Mouse (Mus musculus): Measurements from ENCODE around the gene Hes3. TPM values are rescaled to one million over a fixed set of nuclear protein-coding genes. Genes with fewer than 3 reads are reported as not detected.

Gene Hes3
- total RNA-seq, 4 experiments from 2014 or later: 0.21 to 0.44 (median 0.30) TPM

DNA sequence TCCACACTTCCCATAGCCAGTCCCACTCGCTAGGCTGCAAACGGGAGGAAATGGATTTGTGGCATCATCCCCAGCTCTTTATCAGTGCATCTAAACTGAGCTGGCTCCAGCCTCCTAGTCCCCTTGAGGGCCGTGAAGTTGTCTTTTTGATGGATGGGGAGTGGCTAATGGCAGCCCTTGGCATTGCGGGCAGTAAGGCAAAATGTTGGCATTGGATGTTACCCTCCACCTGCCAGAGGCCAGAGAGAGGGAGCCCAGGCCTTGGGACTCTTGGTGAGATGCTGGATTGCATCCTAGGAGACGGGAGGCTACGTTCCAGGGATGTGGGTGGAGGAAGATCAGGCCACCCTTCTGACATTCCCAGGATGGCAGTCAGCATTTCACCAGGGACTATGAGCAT, 14.5 kb upstream of the Hes3 start:
- no peak for DNase-seq (ENCODE audit: low spot score in 2 of 2)

DNA sequence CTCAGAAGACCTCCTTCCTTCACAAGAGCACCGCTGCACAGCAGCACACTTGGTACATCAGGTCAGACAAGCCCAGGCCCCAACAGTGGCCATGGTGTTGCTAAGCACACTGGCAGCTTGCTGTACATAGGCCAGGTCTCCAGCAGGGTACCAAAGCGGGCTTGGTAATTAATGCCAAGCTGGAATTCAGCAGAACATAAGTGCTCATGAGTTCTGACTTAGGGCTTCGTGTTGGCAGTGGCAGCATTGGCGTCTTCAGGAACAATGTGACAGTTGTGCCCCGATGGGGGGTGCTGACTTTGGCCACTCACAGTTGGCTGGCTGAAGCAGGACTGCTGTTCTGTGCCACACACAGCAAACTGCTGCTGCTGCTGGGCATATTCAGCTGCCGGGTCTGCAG, 13.2 kb upstream of the Hes3 start:
- no peak for DNase-seq (ENCODE audit: low spot score in 2 of 2)

DNA sequence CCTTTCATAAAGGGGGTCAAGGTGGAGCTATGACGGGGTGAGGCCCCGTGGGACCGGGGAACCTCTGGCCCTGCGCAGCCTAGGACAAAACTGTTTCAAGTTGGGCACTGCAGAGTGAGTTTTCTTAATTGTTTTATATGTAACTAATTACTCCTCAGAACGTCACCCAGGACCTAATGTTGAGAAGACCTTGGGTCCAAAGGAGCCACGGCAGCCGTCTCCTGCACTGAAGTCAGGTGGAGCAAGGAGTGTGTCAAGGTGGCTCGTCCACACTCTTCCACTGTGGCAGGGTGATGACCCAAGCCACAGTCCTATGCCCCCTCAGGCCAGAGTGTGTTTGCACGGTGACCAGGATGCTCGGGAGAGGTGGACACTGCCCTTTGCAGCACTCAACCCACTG, 11.7 kb upstream of the Hes3 start:
- no peak for DNase-seq (ENCODE audit: low spot score in 2 of 2)

DNA sequence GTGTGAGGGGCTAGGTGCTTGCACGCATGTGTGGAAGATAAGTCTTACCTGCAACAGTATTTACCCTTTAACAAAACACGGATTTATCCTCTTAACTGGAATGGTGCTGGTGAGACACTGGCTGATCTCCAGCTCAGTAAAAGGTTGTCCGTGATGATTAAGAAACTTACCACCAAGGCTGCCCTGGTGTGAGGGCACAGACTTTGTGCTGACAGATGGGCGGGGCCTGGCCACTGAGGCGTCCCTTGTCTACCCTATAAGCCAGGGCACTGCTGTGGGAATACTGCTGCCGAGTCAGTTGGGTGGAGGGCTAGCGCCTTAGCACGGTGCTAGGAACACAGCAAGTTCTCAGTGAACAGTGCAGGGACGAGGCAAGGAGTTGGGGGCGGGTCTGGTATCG, 10.6 kb upstream of the Hes3 start:
- DNase-seq (ENCODE audit: low spot score in 2 of 2): no peak

DNA sequence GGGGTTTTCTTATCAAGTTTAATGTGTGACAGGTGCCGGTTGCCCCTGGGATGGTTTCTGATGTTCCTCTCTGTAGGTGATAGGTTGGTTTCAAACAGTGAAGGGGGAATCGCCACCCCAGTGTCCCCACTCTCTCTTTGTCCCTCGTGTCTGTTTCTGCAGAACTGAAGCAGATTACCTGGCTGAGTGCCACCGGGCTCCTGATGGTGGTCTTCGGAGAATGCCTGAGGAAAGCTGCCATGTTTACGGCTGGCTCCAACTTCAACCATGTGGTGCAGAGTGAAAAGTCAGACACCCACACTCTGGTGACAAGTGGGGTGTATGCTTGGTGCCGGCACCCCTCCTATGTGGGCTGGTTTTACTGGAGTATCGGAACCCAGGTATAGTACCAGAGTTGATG, 8.9 kb upstream of the Hes3 start:
- no peak for DNase-seq (ENCODE audit: low spot score in 2 of 2)

DNA sequence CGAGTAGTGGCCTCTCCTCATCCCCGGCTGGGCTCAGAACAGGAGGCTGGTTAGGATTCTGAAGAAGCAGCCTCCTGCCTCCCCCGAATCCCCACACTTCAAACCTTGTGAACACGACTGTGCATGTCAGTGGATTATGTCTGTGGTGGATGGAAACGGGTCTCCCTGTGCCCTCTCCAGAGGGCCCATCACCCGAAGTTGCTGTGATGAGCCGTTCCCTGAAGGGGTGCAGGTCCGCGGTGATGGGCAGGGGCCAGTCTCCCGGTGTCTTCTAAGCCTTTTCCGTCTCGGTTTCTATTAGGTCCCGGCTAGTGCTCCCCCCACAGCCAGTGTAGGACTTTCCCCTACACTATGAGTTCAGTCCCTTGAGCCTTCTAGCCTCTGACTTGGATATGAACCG, 7.4 kb upstream of the Hes3 start:
- no peak for DNase-seq (ENCODE audit: low spot score in 2 of 2)

DNA sequence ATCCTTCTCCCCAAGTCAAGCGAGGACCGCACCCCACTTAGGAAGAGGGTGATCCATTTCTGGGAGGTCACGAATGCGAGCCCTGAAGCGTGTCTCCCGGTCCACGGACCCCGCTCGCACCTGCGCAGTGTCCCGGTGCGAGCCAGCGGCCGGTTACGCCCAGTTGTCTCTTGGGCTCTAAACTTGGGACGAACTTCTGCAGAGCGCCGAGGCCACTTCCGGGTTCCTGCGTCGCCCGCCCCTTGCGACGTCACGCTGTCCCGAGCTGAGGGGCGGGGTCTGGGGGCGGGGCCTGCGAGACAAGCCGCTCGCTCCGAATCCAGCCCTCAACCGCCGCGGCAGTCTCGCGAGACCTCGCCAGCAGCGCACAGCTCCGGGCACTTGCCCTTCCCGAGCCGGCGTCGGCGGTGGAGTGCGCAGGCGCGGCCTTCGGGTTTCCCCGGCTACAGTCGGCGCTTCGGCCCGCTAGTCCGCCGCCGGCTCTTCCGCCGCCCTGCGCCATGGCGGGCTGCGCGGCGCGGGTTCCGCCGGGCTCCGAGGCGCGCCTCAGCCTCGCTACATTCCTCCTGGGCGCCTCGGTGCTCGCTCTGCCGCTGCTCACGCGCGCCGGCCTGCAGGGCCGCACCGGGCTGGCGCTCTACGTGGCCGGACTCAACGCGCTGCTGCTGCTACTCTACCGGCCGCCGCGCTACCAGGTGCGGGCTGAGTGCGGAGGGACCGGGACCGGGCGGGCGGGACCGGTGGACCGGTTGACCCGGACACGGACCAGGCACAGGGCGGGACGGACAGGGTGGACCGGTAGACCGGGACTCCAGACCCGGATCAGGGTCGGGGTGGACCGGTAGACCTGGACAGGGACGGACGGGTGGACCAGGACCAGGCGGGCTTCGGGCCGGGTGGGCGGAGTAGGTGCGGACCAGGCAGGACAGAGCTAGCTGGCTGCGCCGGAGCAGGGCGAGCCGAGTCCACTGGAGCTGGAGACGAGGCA, 5.7 kb upstream of the Hes3 start, which contains the start of gene Icmt:
Gene Icmt (plus strand): TSS at position 354 of the 988 bp plus-strand sequence.
- DNase-seq (ENCODE audit: low spot score in 2 of 2): peak; percentile 93 to 98

DNA sequence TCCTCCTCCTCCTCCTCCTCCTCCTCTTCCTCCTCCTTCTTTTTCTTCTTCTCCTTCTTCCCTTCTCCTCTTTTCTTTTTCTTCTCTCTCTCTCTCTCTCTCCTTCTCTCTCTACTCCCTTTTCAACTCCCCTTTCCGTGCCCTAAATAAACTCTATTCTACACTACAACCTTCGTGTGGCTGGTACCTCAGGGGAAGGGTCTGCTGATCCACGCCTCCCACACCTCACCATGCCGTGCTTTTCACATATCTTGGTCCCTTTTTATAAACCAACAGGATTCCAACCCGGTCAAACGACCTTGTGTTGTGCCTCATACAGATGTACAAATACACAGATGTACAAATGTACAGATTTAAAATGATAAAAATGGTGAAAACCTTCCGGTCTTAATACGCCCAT, 4.9 kb upstream of the Hes3 start:
- DNase-seq (ENCODE audit: low spot score in 2 of 2): no peak

DNA sequence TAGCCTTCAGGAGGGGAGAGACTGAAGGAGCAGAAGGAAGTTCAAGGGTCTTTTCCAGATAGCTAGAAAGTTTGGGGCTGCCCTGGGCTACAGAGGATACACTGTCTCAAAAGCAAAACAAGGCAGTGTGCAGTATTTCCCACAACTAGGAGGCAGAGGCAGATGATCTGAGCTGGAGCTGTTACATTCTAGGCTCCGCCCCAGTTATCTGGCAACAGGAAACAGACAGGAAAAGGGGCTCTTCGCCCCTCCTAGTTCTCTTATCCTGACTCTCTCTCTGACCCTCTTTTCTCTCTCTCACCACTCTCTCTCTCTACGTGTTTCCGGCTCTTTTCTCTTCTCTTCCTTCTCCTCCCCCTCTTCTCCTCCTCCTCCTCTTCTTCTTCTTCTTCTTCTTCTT, 4.5 kb upstream of the Hes3 start:
- no peak for DNase-seq (ENCODE audit: low spot score in 2 of 2)

DNA sequence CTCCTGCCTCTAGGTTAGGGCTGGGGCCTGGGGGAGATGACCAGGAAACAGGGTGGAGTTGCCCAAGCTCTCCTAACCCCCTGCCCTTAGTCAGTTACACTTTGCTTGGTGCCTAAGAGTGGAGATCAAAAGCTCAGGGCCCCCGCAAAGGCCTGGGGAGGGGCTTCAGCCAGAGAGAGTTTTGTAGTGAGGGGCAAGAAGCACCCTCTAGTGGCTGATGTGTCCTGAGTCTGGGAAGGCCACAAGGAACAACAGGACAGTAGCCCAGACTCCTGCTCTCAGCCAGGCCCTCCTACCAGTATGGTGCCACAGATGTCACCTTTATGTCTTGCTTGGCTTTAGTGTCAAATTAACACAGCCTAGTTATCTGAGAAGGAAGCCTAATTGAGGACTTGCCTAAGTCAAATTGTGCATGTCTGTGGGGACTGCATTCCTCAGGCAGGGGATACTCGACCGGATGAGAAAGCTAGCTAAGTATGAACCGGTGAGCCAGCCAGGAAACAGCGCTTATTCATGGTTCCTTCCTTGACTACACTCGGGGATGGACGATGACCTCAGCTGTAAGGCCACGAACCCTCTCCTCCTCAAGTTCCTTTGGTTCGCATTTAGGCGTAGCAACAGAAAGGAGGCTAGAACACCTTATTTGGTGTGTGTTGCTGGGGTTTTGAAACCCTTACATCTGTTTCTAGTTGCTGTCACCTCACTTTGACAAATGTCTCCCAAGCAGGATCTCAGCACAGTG, 2.9 kb upstream of the Hes3 start:
- DNase-seq (ENCODE audit: low spot score in 2 of 2): no peak

DNA sequence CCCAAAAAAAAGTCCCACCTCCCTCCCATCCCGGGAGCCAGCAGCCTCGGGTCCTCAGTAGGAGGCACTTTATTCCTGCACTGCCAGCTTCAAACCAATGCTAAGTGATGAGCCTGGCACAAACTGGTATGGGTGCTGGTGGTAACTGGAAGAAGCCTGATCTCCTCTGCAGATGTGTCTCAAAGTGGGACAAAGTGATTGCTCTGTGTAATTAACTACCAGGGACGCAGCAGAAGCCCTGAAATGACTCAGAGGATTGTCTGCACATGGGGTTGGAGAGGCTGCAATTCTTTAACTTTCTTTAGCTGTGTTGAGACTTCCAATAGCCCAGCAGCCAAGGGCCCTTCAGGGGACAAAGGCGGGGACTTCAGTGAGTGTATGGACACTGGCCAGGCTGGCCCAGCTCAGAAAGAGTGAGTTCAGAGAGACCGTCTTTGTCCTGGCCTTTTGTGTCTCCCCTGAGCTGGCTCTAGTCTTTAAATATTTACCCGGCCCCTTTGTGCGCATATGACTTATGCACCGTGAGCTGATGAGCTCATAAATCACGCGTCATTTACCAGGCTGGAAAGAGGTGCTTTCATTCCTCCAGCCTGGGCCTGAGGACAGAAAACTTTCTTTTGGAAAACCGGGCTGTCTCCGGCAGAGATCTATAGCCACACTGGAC, 772 bp upstream of the Hes3 start:
- no peak for DNase-seq (ENCODE audit: low spot score in 2 of 2)

DNA sequence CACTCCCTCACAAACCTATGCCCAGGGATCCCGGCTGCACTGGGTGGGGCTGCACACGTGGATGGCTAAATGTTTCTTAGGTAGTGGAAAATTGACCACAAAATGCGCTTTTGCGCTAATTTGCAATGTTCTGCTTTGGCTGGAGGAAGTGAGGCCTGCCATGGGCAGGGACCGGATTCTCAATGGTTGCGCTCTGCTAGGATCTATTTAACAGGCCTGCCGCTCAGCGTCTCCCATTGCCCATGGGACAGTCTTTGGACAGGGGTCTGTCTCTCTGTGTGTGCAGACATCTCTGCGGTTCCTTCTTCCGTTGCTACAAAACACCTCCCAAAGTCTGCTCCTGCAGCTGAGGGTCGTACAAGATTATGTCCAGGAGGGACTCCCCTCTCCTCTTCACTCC, 471 bp downstream of the Hes3 start:
- no peak for DNase-seq (ENCODE audit: low spot score in 2 of 2)

DNA sequence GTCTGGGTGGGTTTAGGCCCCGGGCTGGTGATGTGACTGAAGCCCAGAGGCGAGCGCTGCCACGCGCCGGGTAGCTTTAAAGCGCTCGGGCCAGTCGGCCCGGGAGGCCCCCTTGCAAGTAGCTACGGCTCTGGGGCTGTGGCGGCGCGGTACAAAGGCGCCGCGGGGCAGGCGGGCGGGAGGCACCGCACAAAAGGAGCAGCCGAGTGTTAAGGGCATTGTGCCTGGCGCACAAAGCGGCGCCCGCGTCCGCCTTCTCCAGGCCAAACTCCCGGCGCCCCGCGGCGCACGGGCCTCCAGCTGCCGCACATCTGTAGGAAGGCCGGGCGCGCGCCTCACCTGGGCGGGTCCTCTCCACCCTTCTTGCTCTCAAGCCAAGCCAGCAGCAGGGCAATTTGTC, 1.1 kb downstream of the Hes3 start:
- no peak for DNase-seq (ENCODE audit: low spot score in 2 of 2)

DNA sequence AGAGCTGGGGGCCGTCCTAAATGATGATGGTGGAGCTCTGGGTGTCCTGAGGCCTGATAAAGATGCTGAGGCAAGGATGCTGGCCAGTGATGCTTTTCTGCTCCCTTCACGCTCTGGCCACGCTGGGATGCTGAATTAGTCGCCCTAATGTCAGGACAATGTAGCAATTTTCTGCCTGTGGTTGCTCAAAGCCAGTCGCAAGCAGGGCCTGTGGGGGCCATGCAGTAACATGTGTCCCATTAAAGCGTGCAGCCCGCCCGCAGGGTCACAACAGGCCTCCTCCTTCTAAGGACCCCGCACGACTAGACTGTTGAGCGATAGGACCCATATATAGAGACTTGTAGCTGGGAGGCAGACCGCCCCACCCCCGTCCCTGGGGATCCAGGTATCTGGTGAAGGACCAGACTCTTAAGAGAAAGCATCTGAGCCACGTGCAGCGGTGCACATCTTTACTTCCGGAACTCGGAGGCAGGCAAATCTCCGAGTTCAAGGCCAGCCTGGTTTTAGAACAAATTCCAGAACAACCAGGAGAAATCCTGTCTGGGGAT, 3.0 kb downstream of the Hes3 start:
- DNase-seq (ENCODE audit: low spot score in 2 of 2): no peak

DNA sequence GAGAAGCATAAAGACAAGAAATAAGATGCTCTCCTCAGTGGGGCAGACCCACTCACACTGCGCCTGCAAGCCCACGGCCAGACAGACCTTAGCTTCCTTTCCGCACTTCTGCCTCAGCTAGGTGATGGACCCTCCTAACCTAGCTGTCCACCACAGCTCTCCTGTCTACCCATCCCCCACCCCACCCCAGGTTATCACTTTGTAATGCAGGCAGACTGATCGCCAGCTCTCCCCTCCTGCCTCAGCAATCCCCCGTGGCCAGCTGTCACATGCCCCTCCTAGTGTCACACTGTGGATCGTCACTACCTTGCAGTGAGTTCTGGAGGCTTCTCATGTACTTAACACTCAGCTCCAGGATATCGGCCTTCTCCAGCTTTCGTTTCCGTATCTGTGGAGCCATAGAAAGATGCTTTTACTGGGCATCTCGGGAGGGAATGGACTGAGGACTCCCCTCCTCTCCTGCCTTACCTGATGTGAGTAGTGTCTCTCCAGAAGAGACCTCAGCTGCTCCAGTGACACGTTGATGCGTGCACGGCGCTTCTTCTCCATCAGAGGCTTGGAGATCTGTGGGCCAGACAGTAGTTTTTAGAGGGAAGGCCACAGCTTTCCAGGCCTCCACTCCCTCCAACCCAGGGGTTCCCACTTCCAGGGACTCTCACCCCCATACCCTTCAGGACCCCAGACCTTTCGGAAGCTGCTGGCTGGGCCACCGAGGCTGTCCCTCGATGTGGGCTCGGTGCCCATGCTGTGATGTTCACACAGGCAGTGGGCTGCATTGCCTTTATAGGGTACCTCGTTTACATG, 3.9 kb downstream of the Hes3 start:
- no peak for DNase-seq (ENCODE audit: low spot score in 2 of 2)

DNA sequence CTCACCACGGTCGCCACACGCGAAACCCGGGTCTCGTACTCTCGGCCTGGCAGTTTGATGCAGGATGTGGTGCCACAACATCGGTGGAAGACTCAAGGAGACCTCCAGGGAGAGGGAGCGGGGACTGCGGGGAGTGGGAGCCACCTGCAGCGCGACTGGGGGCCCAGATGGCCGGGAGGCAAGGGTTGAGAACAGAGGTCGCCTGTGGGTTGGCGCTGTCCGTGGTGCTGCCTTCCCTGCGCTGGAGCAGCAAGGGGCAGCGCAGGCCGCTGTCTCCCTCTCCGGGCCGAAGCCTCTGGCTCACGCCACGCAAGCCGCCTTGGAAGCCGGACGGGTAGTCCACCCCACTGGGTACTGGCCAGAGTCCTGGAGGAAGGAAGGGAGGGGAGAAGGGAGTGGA, 4.6 kb downstream of the Hes3 start:
- no peak for DNase-seq (ENCODE audit: low spot score in 2 of 2)

DNA sequence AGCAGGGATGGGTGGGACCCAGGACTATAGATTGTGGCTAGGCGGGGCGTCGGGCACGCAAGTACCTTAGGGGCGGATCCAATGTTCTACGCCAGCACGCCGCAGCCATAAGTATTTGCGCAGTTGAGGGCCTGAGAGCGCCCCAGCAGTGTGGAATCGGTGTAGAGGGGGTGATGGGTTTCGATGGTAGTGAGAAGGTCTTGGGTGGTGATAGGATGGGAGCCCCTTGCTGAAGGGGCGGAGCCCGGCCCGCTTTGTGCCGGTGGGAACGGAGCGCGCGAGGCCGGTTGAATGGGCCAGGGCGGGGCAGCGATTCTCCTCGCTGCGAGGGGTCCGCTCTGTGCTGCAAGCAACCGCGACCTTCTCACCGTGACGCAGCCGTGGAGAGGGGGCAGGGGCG, 5.3 kb downstream of the Hes3 start:
- no peak for DNase-seq (ENCODE audit: low spot score in 2 of 2)

DNA sequence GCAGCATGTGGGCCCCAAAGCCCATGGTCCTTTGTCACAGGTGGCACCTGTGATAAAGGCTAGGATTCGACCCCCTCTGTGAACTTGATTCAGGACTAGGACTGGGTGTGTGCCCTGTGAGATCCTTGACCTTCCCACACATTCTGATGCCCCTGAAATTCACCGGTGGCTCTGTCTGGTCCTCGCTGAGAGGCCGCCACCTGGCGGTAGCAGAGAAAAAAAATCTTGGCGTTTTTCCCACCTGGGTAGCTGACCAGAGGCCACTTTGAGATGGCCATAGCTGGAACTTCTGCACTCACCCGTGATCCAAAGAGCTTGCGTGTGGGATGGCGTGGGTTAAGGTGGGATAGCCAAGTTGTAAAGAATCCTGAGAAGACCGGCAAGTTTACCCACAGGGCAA, 6.0 kb downstream of the Hes3 start:
- no peak for DNase-seq (ENCODE audit: low spot score in 2 of 2)

DNA sequence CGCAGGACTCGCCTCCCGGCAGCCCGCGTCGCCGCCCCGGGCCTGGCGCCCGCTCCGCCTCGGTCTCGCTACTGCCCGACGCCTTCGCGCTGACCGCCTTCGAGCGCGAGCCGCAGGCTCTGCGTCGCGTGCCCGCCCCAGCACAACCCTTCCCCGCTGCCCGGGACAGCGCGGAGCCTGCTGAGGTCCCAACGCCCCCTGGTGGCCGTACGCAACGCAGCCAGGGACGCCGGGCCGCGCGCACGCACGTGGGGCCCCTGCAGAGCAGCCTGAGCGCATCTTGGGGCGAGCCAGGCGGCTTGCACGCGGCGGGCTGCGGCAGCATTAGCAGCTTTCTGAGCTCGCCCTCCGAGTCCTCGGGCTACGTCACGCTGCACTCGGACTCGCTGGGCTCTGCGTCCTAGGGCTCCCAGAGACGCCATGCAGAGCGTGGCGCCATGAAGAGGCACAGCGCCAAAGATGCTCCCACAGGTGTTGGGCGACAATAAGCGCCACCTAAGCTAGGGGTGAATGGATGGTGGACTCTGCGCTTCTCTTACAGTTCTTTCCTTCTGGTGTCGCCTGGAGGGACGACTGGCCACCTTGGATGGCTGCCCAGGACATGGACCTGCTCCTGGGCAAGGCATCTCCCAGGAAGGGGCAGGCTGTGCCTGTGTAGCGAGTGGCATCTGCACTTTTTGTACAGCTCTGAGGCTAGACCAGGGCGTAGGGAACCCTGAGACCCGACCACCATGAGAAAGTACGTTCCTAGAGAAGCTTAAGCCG, 8.1 kb downstream of the Hes3 start:
- DNase-seq (ENCODE audit: low spot score in 2 of 2): peak; percentile 64 to 79

DNA sequence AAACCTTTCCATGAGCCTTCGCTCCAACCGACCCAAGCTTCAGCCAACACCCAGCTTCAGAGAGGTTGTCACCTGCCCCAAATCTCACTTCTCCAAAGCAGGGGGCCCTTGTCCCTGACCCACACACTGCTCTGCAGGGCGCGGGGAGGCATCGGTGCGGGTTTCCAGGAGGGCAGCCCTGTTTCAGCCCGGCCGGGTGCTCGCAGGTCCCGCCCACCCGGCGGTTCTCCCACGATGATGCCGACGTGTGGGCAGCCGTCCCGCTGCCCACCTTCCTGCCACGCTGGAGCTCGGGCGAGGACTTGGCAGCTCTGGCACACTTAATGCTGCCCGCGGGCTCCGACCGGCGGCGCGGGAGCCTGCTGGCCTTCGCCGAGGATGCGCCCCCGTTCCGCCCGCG, 8.7 kb downstream of the Hes3 start:
- DNase-seq (ENCODE audit: low spot score in 2 of 2): no peak

Data from left cerebral cortex, adult 8-10 months (tissue).